Mouse (Mus musculus) liver, embryonic 12.5 days (tissue): Measurements from ENCODE around the gene Endov. TPM values are rescaled to one million over a fixed set of nuclear protein-coding genes. Genes with fewer than 3 reads are reported as not detected.

Experiments used
- ATAC-seq: fragments of 200-750 bp; cut with Nextera tagmentation; 2 replicates; pipeline ENCODE4 v1.8.0; 2017; ENCODE audit warnings: moderate number of reproducible peaks, mild to moderate bottlenecking, moderate library complexity
- H3K27ac ChIP-seq: fragments of 300-500 bp; sonication (generic); 2 replicates; pipeline ENCODE4 v1.5.1; 2016; ENCODE audit warnings: mild to moderate bottlenecking
- H3K27me3 ChIP-seq: fragments of 300-500 bp; sonication (generic); replicated peaks from 2 replicates; pipeline ENCODE4 v1.6.1; 2016; ENCODE audit warnings: mild to moderate bottlenecking, moderate library complexity
- H3K36me3 ChIP-seq: fragments of 300-500 bp; sonication (generic); 2 replicates; pipeline ENCODE4 v1.6.1; 2016; ENCODE audit warnings: mild to moderate bottlenecking, moderate library complexity
- H3K4me1 ChIP-seq: fragments of 300-500 bp; sonication (generic); 2 replicates; pipeline ENCODE4 v1.6.1; 2016
- H3K4me2 ChIP-seq: fragments of 300-500 bp; sonication (generic); 2 replicates; pipeline ENCODE4 v1.6.1; 2016; ENCODE audit warnings: mild to moderate bottlenecking, moderate library complexity
- H3K4me3 ChIP-seq: fragments of 300-500 bp; sonication (generic); 2 replicates; pipeline ENCODE4 v1.5.1; 2016; ENCODE audit warnings: mild to moderate bottlenecking, moderate library complexity
- H3K9ac ChIP-seq: fragments of 300-500 bp; sonication (generic); 2 replicates; pipeline ENCODE4 v1.6.1; 2016; ENCODE audit warnings: mild to moderate bottlenecking, moderate library complexity
- H3K9me3 ChIP-seq: fragments of 300-500 bp; sonication (generic); replicated peaks from 2 replicates; pipeline ENCODE4 v1.6.1; 2016; ENCODE audit warnings: mild to moderate bottlenecking, moderate library complexity
- WGBS: fragments of 180-500 bp; shearing (Covaris S2); methylation state at CpG from one replicate; pipeline ENCODE4 v1.1.7; 2016; ENCODE audit not compliant: insufficient replicate concordance; 5-methylcytosine and 5-hydroxymethylcytosine counted together
- polyA plus RNA-seq: library from polyadenylated mRNA; unstranded; fragments of >200 nt; fragmentation: Nextera tagmentation; extraction: Ambion mirVana; gene quantifications from 2 replicates; pipeline ENCODE4 v1.2.1, GENCODE M21; 2016

Endov gene
- 7.9 and 10.5 TPM in 2 replicates for polyA plus RNA-seq

DNA sequence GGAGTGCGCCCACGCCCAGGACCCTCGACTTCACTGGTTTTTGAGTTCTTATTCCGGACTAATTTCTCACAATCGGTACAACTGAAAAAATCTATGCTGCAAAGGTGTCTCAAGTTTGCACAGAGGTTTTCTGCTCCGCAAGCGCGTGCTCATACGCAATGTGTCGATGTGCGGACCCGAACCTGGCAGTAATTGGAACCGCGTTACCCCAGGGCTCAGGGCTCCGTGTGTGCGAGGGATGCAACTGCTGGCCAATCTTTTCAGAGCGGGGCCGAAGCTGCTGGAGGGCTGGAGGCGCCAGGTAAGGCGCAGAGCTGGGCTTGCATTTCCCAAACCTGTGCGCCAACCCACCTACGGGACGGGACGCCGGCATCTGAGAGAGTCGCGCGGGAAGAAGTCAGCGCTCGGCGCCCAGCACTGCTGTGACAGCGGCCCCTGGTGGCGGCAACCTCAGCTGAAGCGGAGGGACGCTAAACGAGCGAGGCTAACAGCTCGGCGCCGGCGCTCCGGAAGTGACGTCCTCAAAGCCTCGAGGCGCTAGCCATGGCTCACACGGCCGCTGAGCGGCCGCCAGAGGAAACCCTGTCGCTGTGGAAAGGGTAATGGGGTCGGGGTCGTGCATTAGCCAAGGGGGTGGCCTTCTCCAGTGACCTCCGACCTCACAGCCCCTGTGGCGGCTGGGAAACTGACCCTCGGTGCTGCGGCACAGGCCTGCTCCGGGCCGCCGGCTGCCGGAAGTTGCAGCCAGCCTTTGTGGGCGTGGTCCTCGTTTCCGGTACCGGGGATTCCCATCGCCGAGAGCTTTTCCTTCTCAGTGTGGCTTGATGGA is at the start of gene Endov:
TSS of gene Endov (plus strand) at position 487 of the 829 bp plus-strand sequence.
- Histone ChIP-seq H3K4me2 (peak within 1 kb of the TSS; percentile 94), H3K9me3 (no peaks in the 10 kb centered on the region), H3K4me3 (peak within 1 kb of the TSS; percentile 85), H3K27ac (peak within 1 kb of the TSS; percentile 76), H3K4me1 (peaks cover 26% of the 10 kb centered on the region), H3K36me3 (peaks cover 16% of the 10 kb centered on the region; the same call in 1 of the 2 replicates), H3K9ac (peak within 1 kb of the TSS; percentile 81), H3K27me3 (no peaks in the 10 kb centered on the region)
- ATAC-seq: peak; percentile 95
- 1% methylated on average over 66 of the region's 66 CpGs for WGBS

- H3K27me3 ChIP-seq: no peaks in the 10 kb centered on the region
- H3K36me3 ChIP-seq: peaks cover 84% of the 10 kb centered on the region
- H3K27ac ChIP-seq: no peak overlapping the region
- no peak overlapping the region for H3K4me2 ChIP-seq
- 82% methylated on average over 8 of the region's 8 CpGs for WGBS
- no peak overlapping the region for H3K9ac ChIP-seq
- no peaks in the 10 kb centered on the region for H3K4me1 ChIP-seq
- ATAC-seq: no peak
- H3K4me3 ChIP-seq: no peak overlapping the region
- no peaks in the 10 kb centered on the region for H3K9me3 ChIP-seq
These were observed 48.9 kb upstream of the Endov start for GRCm38 (mm10) chr11:119442199-119442598.

GRCm38 (mm10) chr11:119443442-119443841 is 47.7 kb upstream of the Endov start:
- no peak overlapping the region for H3K9ac ChIP-seq
- no peaks in the 10 kb centered on the region for H3K4me1 ChIP-seq
- H3K27ac ChIP-seq: no peak overlapping the region
- H3K27me3 ChIP-seq: no peaks in the 10 kb centered on the region
- WGBS: 66% methylated on average over 9 of the region's 9 CpGs
- no peak overlapping the region for H3K4me3 ChIP-seq
- peaks cover 80% of the 10 kb centered on the region for H3K36me3 ChIP-seq
- H3K4me2 ChIP-seq: no peak overlapping the region
- H3K9me3 ChIP-seq: no peaks in the 10 kb centered on the region
- no peak for ATAC-seq

- no peak for ATAC-seq
- Histone ChIP-seq H3K27me3 (no peaks in the 10 kb centered on the region), H3K9me3 (no peaks in the 10 kb centered on the region), H3K4me3 (no peak overlapping the region), H3K27ac (no peak overlapping the region), H3K4me2 (no peak overlapping the region), H3K4me1 (0 out of 2 replicates have a peak, but pooled peaks cover 3% of the 10 kb centered on the region), H3K9ac (no peak overlapping the region), H3K36me3 (peaks cover 65% of the 10 kb centered on the region)
- WGBS: 80% methylated on average over 4 of the region's 4 CpGs
These were observed 35.0 kb upstream of the Endov start for GRCm38 (mm10) chr11:119456097-119456496.

DNA sequence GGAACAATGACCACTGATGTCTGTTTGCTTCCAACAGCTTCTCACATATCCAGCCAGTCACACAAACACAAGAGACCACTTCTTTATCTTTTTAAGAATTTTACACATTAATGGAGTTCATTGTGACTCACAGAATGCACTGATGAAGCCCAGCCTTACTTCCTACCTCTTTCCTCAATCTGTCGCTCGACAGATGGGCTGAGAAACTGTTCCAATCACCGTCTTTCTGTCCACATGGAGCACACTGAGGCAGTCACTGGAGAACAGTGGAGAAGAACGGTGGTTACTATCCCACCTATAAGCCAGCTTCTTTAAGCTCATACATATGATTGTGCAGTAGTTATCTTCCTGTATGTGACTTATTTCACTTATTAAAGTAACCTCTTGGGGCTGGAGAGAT is 13.3 kb upstream of the Endov start:
- Histone ChIP-seq H3K9ac (no peak overlapping the region), H3K4me2 (no peak overlapping the region), H3K27me3 (no peaks in the 10 kb centered on the region), H3K36me3 (peaks cover 76% of the 10 kb centered on the region), H3K4me1 (no peaks in the 10 kb centered on the region), H3K4me3 (no peak overlapping the region), H3K9me3 (no peaks in the 10 kb centered on the region), H3K27ac (no peak overlapping the region)
- 83% methylated on average over 4 of the region's 4 CpGs for WGBS
- ATAC-seq: no peak

GRCm38 (mm10) chr11:119491690-119492087 is 542 bp downstream of the Endov start:
- peak overlapping the region; percentile 85 for H3K4me3 ChIP-seq
- ATAC-seq: no peak; the same call in 1 of the 2 replicates
- 5% methylated on average over 27 of the region's 27 CpGs for WGBS
- no peaks in the 10 kb centered on the region for H3K9me3 ChIP-seq
- no peaks in the 10 kb centered on the region for H3K27me3 ChIP-seq
- H3K9ac ChIP-seq: peak overlapping the region; percentile 81
- peaks cover 26% of the 10 kb centered on the region for H3K4me1 ChIP-seq
- peak overlapping the region; percentile 94 for H3K4me2 ChIP-seq
- peak overlapping the region; percentile 76 for H3K27ac ChIP-seq
- H3K36me3 ChIP-seq: peaks cover 12% of the 10 kb centered on the region; the same call in 1 of the 2 replicates

GRCm38 (mm10) chr11:119492830-119493229 is 1.7 kb downstream of the Endov start:
- no peak for ATAC-seq
- H3K27me3 ChIP-seq: no peaks in the 10 kb centered on the region
- no peaks in the 10 kb centered on the region for H3K9me3 ChIP-seq
- peaks cover 26% of the 10 kb centered on the region for H3K4me1 ChIP-seq
- no peak overlapping the region for H3K4me2 ChIP-seq
- no peak overlapping the region for H3K9ac ChIP-seq
- WGBS: 87% methylated on average over 6 of the region's 6 CpGs
- H3K36me3 ChIP-seq: 0 out of 2 replicates have a peak, but pooled peaks cover 9% of the 10 kb centered on the region
- no peak overlapping the region for H3K27ac ChIP-seq
- 0 out of 2 replicates have a peak overlapping the region, but pooled peaks have one; percentile 85 for H3K4me3 ChIP-seq

DNA sequence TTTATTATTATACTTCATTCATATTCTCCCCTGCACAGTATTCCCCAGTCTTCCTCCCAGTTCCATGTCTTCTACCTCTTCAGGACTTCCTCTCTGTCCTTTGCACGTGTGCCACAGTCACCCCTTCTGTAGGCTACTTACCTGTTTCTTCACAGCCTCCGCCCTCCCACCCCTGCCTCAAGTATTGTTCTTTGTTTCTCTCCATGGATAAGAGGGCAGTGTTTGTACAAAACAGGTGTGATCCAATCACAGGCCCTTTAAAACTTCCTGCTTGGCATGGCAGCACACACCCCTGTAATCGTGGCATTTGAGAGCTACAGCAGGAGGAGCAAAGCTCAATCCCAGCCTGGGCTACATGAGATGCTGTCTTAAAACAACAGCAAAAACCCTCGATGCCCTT is 2.4 kb downstream of the Endov start:
- WGBS: 77% methylated on average over 4 of the region's 4 CpGs
- Histone ChIP-seq H3K27me3 (no peaks in the 10 kb centered on the region), H3K36me3 (0 out of 2 replicates have a peak, but pooled peaks cover 14% of the 10 kb centered on the region), H3K27ac (no peak overlapping the region), H3K4me2 (no peak overlapping the region), H3K4me1 (peaks cover 26% of the 10 kb centered on the region), H3K9ac (no peak overlapping the region), H3K9me3 (no peaks in the 10 kb centered on the region), H3K4me3 (no peak overlapping the region)
- no peak for ATAC-seq

GRCm38 (mm10) chr11:119496147-119496546 is 5.0 kb downstream of the Endov start:
- Histone ChIP-seq H3K9me3 (no peaks in the 10 kb centered on the region), H3K9ac (no peak overlapping the region), H3K27me3 (no peaks in the 10 kb centered on the region), H3K36me3 (peaks cover 31% of the 10 kb centered on the region), H3K4me2 (no peak overlapping the region), H3K27ac (no peak overlapping the region), H3K4me3 (no peak overlapping the region), H3K4me1 (peaks cover 14% of the 10 kb centered on the region)
- ATAC-seq: no peak
- WGBS: 83% methylated on average over 5 of the region's 5 CpGs

- Histone ChIP-seq H3K9ac (no peak overlapping the region), H3K36me3 (peaks cover 41% of the 10 kb centered on the region), H3K27ac (no peak overlapping the region), H3K4me3 (no peak overlapping the region), H3K4me1 (peaks cover 6% of the 10 kb centered on the region; the same call in 1 of the 2 replicates), H3K27me3 (no peaks in the 10 kb centered on the region), H3K9me3 (no peaks in the 10 kb centered on the region), H3K4me2 (no peak overlapping the region)
- no peak for ATAC-seq
- WGBS: 74% methylated on average over 4 of the region's 4 CpGs
These were observed 6.3 kb downstream of the Endov start for GRCm38 (mm10) chr11:119497451-119497850.

- WGBS: 83% methylated on average over 4 of the region's 4 CpGs
- no peak overlapping the region for H3K27ac ChIP-seq
- no peak overlapping the region for H3K4me2 ChIP-seq
- H3K4me1 ChIP-seq: no peaks in the 10 kb centered on the region
- no peaks in the 10 kb centered on the region for H3K27me3 ChIP-seq
- H3K36me3 ChIP-seq: peaks cover 51% of the 10 kb centered on the region
- H3K9me3 ChIP-seq: no peaks in the 10 kb centered on the region
- no peak for ATAC-seq
- H3K4me3 ChIP-seq: no peak overlapping the region
- H3K9ac ChIP-seq: no peak overlapping the region
These were observed 8.2 kb downstream of the Endov start for GRCm38 (mm10) chr11:119499297-119499696.

- Histone ChIP-seq H3K36me3 (peaks cover 58% of the 10 kb centered on the region), H3K4me1 (no peaks in the 10 kb centered on the region), H3K9me3 (no peaks in the 10 kb centered on the region), H3K4me2 (no peak overlapping the region), H3K9ac (no peak overlapping the region), H3K27ac (no peak overlapping the region), H3K27me3 (no peaks in the 10 kb centered on the region), H3K4me3 (no peak overlapping the region)
- no peak for ATAC-seq
- WGBS: 76% methylated on average over 2 of the region's 2 CpGs
These were observed 8.9 kb downstream of the Endov start for GRCm38 (mm10) chr11:119500011-119500410.
